Mouse (Mus musculus) CH12.LX (cell line): Measurements from ENCODE around the gene Tmem54. TPM values are rescaled to one million over a fixed set of nuclear protein-coding genes. Genes with fewer than 3 reads are reported as not detected.

Experiments
- DNase-seq: peaks from one replicate; pipeline ENCODE4 v3.0.0-alpha.2; 2013; ENCODE audit errors: extremely low read depth
- H3K27ac ChIP-seq: 2 replicates; pipeline ENCODE4 v1.5.1; 2012; ENCODE audit warnings: low read depth, mild to moderate bottlenecking, control low read depth, moderate library complexity; ENCODE audit not compliant: insufficient read depth
- H3K27me3 ChIP-seq: replicated peaks from 2 replicates; pipeline ENCODE3; 2012; ENCODE audit warnings: inconsistent platforms
- H3K36me3 ChIP-seq, 2 experiments: replicated peaks in 1 of 2; 2 replicates each; pipeline versions ENCODE3 to v1.6.1; 2012; ENCODE audit warnings: inconsistent platforms in 1 of 2, low read length in 1 of 2, mild to moderate bottlenecking in 1 of 2, mixed read lengths in 1 of 2, moderate library complexity in 1 of 2; ENCODE audit not compliant: control insufficient read depth in 1 of 2, insufficient read depth in 1 of 2
- H3K4me1 ChIP-seq, 2 experiments: 2 replicates each; pipeline ENCODE4 v1.6.1; 2012; ENCODE audit warnings: inconsistent platforms in 1 of 2, moderate library complexity in 1 of 2; ENCODE audit not compliant: insufficient read depth in 2 of 2, control insufficient read depth in 1 of 2
- H3K4me2 ChIP-seq: 2 replicates; pipeline ENCODE4 v1.6.1; 2012; ENCODE audit warnings: low read depth, mild to moderate bottlenecking, control low read depth; ENCODE audit not compliant: poor library complexity, insufficient read depth, severe bottlenecking
- H3K4me3 ChIP-seq, 3 experiments: fragments of 150-350 bp in 1 of 3; sonication (generic) in 1 of 3; replicated peaks in 1 of 3; 2 replicates each; pipeline versions ENCODE3 to v1.5.1; 2011 to 2012; ENCODE audit warnings: low read depth in 2 of 3, low read length in 2 of 3, mild to moderate bottlenecking in 2 of 3, moderate library complexity in 2 of 3, control low read depth in 1 of 3, improper control_type of control experiment in 1 of 3, inconsistent platforms in 1 of 3, mixed read lengths in 1 of 3; ENCODE audit not compliant: poor library complexity in 1 of 3
- H3K79me2 ChIP-seq: replicated peaks from 2 replicates; pipeline ENCODE4 v1.6.1; 2012; ENCODE audit warnings: mild to moderate bottlenecking, moderate library complexity; ENCODE audit not compliant: control insufficient read depth, poor library complexity, insufficient read depth, severe bottlenecking; ENCODE audit errors: extremely low read depth
- H3K9ac ChIP-seq: 2 replicates; pipeline ENCODE4 v1.6.1; 2012; ENCODE audit warnings: low read depth, mild to moderate bottlenecking, control low read depth, moderate library complexity; ENCODE audit not compliant: insufficient read depth
- H3K9me3 ChIP-seq: replicated peaks from 2 replicates; pipeline ENCODE3; 2012; ENCODE audit warnings: low read length, inconsistent platforms, mixed read lengths
- CHD1 ChIP-seq: IDR thresholded peaks from 2 replicates; pipeline ENCODE4 v1.6.1; 2012; ENCODE audit warnings: low read depth, low read length, improper control_type of control experiment, inconsistent platforms
- CTCF ChIP-seq, 2 experiments: IDR thresholded peaks in 1 of 2; conservative IDR thresholded peaks in 1 of 2; 2 replicates each; pipeline ENCODE4 v1.5.1; 2011 to 2012; ENCODE audit warnings: low read depth in 2 of 2, low read length in 2 of 2, improper control_type of control experiment in 1 of 2, inconsistent platforms in 1 of 2, mild to moderate bottlenecking in 1 of 2, moderate library complexity in 1 of 2
- ELF1 ChIP-seq: IDR thresholded peaks from 2 replicates; pipeline ENCODE4 v1.6.1; 2014; ENCODE audit warnings: low read depth, mild to moderate bottlenecking, inconsistent platforms, low read length, improper control_type of control experiment
- EP300 ChIP-seq: IDR thresholded peaks from 2 replicates; pipeline ENCODE4 v1.6.1; 2011; ENCODE audit warnings: low read length, improper control_type of control experiment
- GABPA ChIP-seq: IDR thresholded peaks from 2 replicates; pipeline ENCODE4 v1.6.1; 2012; ENCODE audit warnings: low read depth, low read length, improper control_type of control experiment, inconsistent platforms; ENCODE audit not compliant: insufficient replicate concordance
- HCFC1 ChIP-seq: IDR thresholded peaks from 2 replicates; pipeline ENCODE4 v1.6.1; 2012; ENCODE audit warnings: low read depth, mild to moderate bottlenecking, inconsistent platforms, low read length, improper control_type of control experiment
- IRF4 ChIP-seq: IDR thresholded peaks from 2 replicates; pipeline ENCODE4 v1.6.1; 2014; ENCODE audit warnings: low read depth, mild to moderate bottlenecking, inconsistent platforms, low read length, improper control_type of control experiment
- PAX5 ChIP-seq: IDR thresholded peaks from 2 replicates; pipeline ENCODE4 v1.6.1; 2012; ENCODE audit warnings: low read length, inconsistent platforms, mixed read lengths
- POLR2A ChIP-seq: IDR thresholded peaks from 2 replicates; pipeline ENCODE4 v1.6.1; 2011; ENCODE audit warnings: low read depth, mild to moderate bottlenecking, improper control_type of control experiment, low read length
- UBTF ChIP-seq: IDR thresholded peaks from 2 replicates; pipeline ENCODE4 v1.6.1; 2012; ENCODE audit warnings: low read depth, mild to moderate bottlenecking, inconsistent platforms, low read length, improper control_type of control experiment, moderate library complexity
- USF2 ChIP-seq: conservative IDR thresholded peaks from 2 replicates; pipeline ENCODE4 v1.6.1; 2011; ENCODE audit warnings: low read depth, low read length, improper control_type of control experiment
- ZKSCAN1 ChIP-seq: IDR thresholded peaks from 2 replicates; pipeline ENCODE4 v1.6.1; 2012; ENCODE audit warnings: low read depth, inconsistent platforms, low read length, improper control_type of control experiment, borderline replicate concordance
- ZMIZ1 ChIP-seq: IDR thresholded peaks from 2 replicates; pipeline ENCODE4 v1.6.1; 2012; ENCODE audit warnings: low read depth, mild to moderate bottlenecking, inconsistent platforms, low read length, improper control_type of control experiment
- dilution Hi-C: fragments of 300-500 bp; cut with MboI; formaldehyde crosslinking; loops from 2 replicates; pipeline ENCODE4 v1.14.3; 2020; ENCODE audit warnings: low sequenced_read_pairs; ENCODE audit not compliant: extremely low pct_unique_long_range_greater_than_20kb, extremely low pct_ligation_motif_present
- in situ Hi-C: fragments of 300-500 bp; cut with MboI; formaldehyde crosslinking; loops from 3 replicates; pipeline ENCODE4 v1.14.3; 2019; ENCODE audit warnings: low sequenced_read_pairs, low pct_ligation_motif_present, low pct_unique_long_range_greater_than_20kb, mixed read lengths
- polyA plus RNA-seq: library from polyadenylated mRNA; unstranded; fragments of >175 nt; gene quantifications from 2 replicates; pipeline ENCODE4 v1.2.1, GENCODE M21; 2012; ENCODE audit warnings: low read depth; ENCODE audit not compliant: insufficient read length
- total RNA-seq, 2 experiments: library from RNA; depleted of rRNA; stranded (reverse); fragments of 300-350 nt in 1 of 2; fragments of >200 nt in 1 of 2; gene quantifications; 2 replicates each; pipeline ENCODE4 v1.2.3; 2012 to 2014

The Tmem54 gene
- total and polyA plus RNA-seq, 3 experiments: not detected

GRCm38 (mm10) chr4:129136189-129136578 is 30.8 kb downstream of the Tmem54 start:
- dilution Hi-C loops: no loop called here
- TF ChIP-seq ZKSCAN1 (no peak), POLR2A (no peak), IRF4 (no peak), CTCF (conservative IDR thresholded peaks at IDR 0.05 in 1 of 2, IDR thresholded peaks at IDR 0.05 in 1 of 2; ENCODE audit: low read depth in 2 of 2, low read length in 2 of 2) (no peak), CHD1 (no peak), GABPA (no peak), EP300 (no peak), ZMIZ1 (no peak), HCFC1 (no peak), USF2 (no peak), UBTF (no peak)
- Histone ChIP-seq H3K9ac (no peak overlapping the region; the same call in 1 of the 2 replicates), H3K4me1 (peaks cover 13 to 41% of the 10 kb centered on the region in 2 experiments), H3K4me2 (peak overlapping the region; percentile 31), H3K36me3 (peaks cover 0 to 4% of the 10 kb centered on the region in 2 experiments), H3K9me3 (no peaks in the 10 kb centered on the region), H3K27me3 (peaks cover 31% of the 10 kb centered on the region), H3K79me2 (no peaks in the 10 kb centered on the region), H3K27ac (no peak overlapping the region), H3K4me3 (peak overlapping the region in 1 of 3 experiments; percentile 17)
- DNase-seq: peak; percentile 24
- in situ Hi-C loops: loop anchor here (10.0 kb wide), 2 partner anchors 49 to 319 kb away; partner anchors contain the start of genes S100pbp and Yars

DNA sequence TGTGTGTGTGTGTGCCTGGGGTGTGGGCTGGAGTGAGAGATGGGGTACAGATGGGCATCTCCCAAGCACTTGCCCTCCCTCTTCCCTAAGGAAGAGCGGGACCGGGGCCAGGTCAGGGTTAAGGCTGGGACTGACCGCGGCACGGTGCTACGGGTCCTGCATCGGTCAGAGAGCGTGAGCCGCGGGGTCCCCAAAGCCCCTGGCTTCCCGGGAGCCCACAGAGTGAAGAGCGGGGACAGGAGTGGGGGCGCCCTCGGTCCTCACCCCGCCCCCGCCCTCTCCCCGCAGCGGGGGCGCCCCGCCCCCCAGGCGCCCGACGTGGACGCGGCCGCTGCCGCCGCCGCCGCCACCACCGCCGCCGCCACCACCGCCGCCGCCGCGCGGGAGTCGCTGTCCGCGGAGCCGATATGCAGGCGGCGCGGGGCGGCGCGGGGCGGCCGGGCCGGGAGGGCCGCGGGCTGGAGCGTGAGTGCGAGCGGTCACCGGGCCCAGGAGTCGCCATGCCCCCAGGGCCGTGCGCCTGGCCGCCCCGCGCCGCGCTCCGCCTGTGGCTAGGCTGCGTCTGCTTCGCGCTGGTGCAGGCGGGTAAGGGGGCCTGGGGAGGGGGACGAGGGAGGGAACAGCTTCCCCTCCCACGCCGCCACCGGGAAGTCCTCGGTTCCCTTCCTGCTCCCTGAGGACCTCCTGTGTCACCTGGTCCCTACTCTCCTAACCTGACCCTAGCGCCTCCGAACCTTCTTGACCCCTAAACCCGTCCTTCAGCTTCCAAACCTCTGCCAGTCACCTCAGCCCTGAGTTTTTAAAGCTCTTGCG is 31.4 kb downstream of the Tmem54 start, which contains the start of gene Fndc5:
Fndc5 (plus strand) TSS at position 421 of the 813 bp plus-strand sequence.
- dilution Hi-C loops (no loop called here), in situ Hi-C loops (loop anchor here (10.0 kb wide), 2 partner anchors 48 to 318 kb away; partner anchors contain the start of genes S100pbp and Yars)
- Histone ChIP-seq H3K4me2 (peak within 1 kb of the TSS; percentile 31), H3K9ac (peak within 1 kb of the TSS; percentile 25; the same call in 1 of the 2 replicates), H3K36me3 (peaks cover 0 to 8% of the 10 kb centered on the region in 2 experiments), H3K27me3 (peaks cover 27% of the 10 kb centered on the region), H3K27ac (no peak within 1 kb of the TSS), H3K4me1 (peaks cover 13 to 36% of the 10 kb centered on the region in 2 experiments), H3K79me2 (no peaks in the 10 kb centered on the region), H3K9me3 (no peaks in the 10 kb centered on the region), H3K4me3 (peak within 1 kb of the TSS in 1 of 3 experiments; percentile 17)
- DNase-seq: no peak
- no peak for TF ChIP-seq USF2
- TF ChIP-seq HCFC1: no peak
- no peak for TF ChIP-seq GABPA
- no peak for TF ChIP-seq PAX5
- TF ChIP-seq ELF1: no peak
